Mouse (Mus musculus): ENCODE measurements around the gene Npy5r. TPM values are rescaled to one million over a fixed set of nuclear protein-coding genes. Genes with fewer than 3 reads are reported as not detected.

Gene Npy5r
- total RNA-seq, 1 experiment, result not detected

DNA sequence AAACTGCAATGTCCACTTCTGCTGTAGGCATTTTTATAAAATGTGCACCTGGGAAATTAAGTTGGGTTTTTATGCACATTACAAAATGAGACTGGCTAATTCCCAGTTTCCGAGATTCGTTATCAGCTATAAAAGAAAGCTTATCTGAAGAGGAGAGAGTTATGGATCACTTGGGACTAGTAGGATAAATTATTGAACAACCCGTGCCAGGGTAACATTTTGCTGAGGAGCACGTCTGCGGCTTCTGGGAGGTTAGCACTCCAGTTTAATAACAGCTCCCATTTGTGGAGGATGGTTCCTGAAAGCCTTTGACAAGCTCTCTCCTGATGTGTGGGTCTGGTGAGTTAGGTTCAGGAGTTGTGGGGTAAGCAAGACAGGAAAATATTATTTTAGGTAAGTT is 2.5 kb upstream of the Npy5r start:
- no peak overlapping the region for H3K9ac ChIP-seq (ENCODE audit: insufficient read depth, low read depth, low read length, poor library complexity, severe bottlenecking)
- H3K36me3 ChIP-seq (ENCODE audit: control insufficient read depth, insufficient read depth, low read length, poor library complexity, severe bottlenecking), result no peaks in the 10 kb centered on the region
- no peaks in the 10 kb centered on the region for H3K4me1 ChIP-seq (ENCODE audit: control insufficient read depth in 2 of 2, insufficient read depth in 2 of 2, low read length in 2 of 2, poor library complexity in 1 of 2)
- no peak for TF ChIP-seq ZNF384 (IDR thresholded peaks at IDR 0.05; ENCODE audit: low read depth, low read length)
- no peak for TF ChIP-seq MAFK (IDR thresholded peaks at IDR 0.05; ENCODE audit: insufficient read depth, low read depth, low read length)
- no peak for TF ChIP-seq CHD2 (IDR thresholded peaks at IDR 0.05; ENCODE audit: low read depth, low read length)
- TF ChIP-seq ZC3H11A (IDR thresholded peaks at IDR 0.05; ENCODE audit: borderline replicate concordance, low read depth, low read length), result no peak
- no peak for TF ChIP-seq HCFC1 (IDR thresholded peaks at IDR 0.05; ENCODE audit: borderline replicate concordance, insufficient read depth, low read length)
- H3K4me3 ChIP-seq (ENCODE audit: insufficient read depth in 1 of 2, low read depth in 1 of 2, low read length in 2 of 2, poor library complexity in 1 of 2, severe bottlenecking in 1 of 2), result no peak overlapping the region
- no peak for DNase-seq (ENCODE audit: low read depth, low spot score)
- H3K9me3 ChIP-seq (ENCODE audit: control insufficient read depth, insufficient read depth, low read depth, low read length), result no peaks in the 10 kb centered on the region
- in situ Hi-C loops (cut with MboI; ENCODE audit: low sequenced_read_pairs in 2 of 2, unreplicated experiment in 2 of 2), result no loop called here
- no peak overlapping the region for H3K27ac ChIP-seq (ENCODE audit: insufficient read depth, low read depth, low read length, poor library complexity, severe bottlenecking)

DNA sequence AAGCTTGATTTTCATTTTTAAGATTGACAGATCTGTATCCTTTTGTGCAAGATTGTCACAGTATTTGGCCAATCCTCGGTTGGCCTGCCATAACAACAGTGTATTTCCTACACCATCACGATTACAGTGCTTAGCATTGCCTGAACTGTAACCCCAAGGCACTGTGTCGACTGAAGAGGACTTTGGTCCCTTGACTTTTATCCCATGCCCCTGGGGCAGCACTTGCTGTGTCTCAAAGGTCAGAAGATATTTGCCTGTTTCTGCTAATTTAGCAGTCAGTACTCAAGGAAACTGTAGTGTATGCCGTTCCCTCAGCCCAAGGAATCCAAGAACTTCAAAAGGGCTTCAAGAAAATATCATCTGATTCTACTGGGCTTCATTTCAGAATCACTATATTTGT is 871 bp upstream of the Npy5r start:
- Histone ChIP-seq H3K9me3 (ENCODE audit: control insufficient read depth, insufficient read depth, low read depth, low read length) (no peaks in the 10 kb centered on the region), H3K9ac (ENCODE audit: insufficient read depth, low read depth, low read length, poor library complexity, severe bottlenecking) (no peak overlapping the region), H3K36me3 (ENCODE audit: control insufficient read depth, insufficient read depth, low read length, poor library complexity, severe bottlenecking) (no peaks in the 10 kb centered on the region), H3K4me1 (ENCODE audit: control insufficient read depth in 2 of 2, insufficient read depth in 2 of 2, low read length in 2 of 2, poor library complexity in 1 of 2) (no peaks in the 10 kb centered on the region), H3K27ac (ENCODE audit: insufficient read depth, low read depth, low read length, poor library complexity, severe bottlenecking) (no peak overlapping the region), H3K4me3 (ENCODE audit: insufficient read depth in 1 of 2, low read depth in 1 of 2, low read length in 2 of 2, poor library complexity in 1 of 2, severe bottlenecking in 1 of 2) (no peak overlapping the region)
- DNase-seq (ENCODE audit: low read depth, low spot score), result no peak
- in situ Hi-C loops (cut with MboI; ENCODE audit: low sequenced_read_pairs in 2 of 2, unreplicated experiment in 2 of 2), result no loop called here
- TF ChIP-seq MAFK (IDR thresholded peaks at IDR 0.05; ENCODE audit: insufficient read depth, low read depth, low read length) (no peak), HCFC1 (IDR thresholded peaks at IDR 0.05; ENCODE audit: borderline replicate concordance, insufficient read depth, low read length) (no peak), ZNF384 (IDR thresholded peaks at IDR 0.05; ENCODE audit: low read depth, low read length) (no peak), ZC3H11A (IDR thresholded peaks at IDR 0.05; ENCODE audit: borderline replicate concordance, low read depth, low read length) (no peak), CHD2 (IDR thresholded peaks at IDR 0.05; ENCODE audit: low read depth, low read length) (no peak)

DNA sequence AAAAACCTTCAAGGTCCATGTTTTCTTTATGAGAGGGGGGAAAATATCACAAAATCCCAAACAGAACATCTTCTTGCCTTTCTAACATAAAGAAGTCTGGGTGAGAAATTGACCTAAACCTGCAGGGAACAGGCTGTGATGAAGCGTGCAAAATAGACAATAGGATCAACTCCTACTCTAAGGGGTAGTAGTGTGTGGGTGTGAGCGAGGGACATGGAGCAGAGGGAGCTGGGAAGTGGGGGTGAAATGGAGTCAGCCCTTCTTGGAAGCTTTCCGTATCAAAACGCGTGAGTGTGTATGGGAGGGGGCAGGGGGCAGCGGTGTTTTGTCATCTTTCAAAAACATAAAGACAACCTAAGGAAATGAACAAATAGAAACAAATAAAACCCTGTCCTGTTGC is 467 bp upstream of the Npy5r start:
- no peaks in the 10 kb centered on the region for H3K9me3 ChIP-seq (ENCODE audit: control insufficient read depth, insufficient read depth, low read depth, low read length)
- H3K4me3 ChIP-seq (ENCODE audit: insufficient read depth in 1 of 2, low read depth in 1 of 2, low read length in 2 of 2, poor library complexity in 1 of 2, severe bottlenecking in 1 of 2), result no peak overlapping the region; a peak in 1 of 4 replicates
- no peak overlapping the region for H3K9ac ChIP-seq (ENCODE audit: insufficient read depth, low read depth, low read length, poor library complexity, severe bottlenecking)
- in situ Hi-C loops (cut with MboI; ENCODE audit: low sequenced_read_pairs in 2 of 2, unreplicated experiment in 2 of 2), result no loop called here
- DNase-seq (ENCODE audit: low read depth, low spot score), result no peak
- no peak overlapping the region for H3K27ac ChIP-seq (ENCODE audit: insufficient read depth, low read depth, low read length, poor library complexity, severe bottlenecking)
- H3K4me1 ChIP-seq (ENCODE audit: control insufficient read depth in 2 of 2, insufficient read depth in 2 of 2, low read length in 2 of 2, poor library complexity in 1 of 2), result no peaks in the 10 kb centered on the region
- TF ChIP-seq CHD2 (IDR thresholded peaks at IDR 0.05; ENCODE audit: low read depth, low read length), result no peak
- no peak for TF ChIP-seq ZNF384 (IDR thresholded peaks at IDR 0.05; ENCODE audit: low read depth, low read length)
- TF ChIP-seq MAFK (IDR thresholded peaks at IDR 0.05; ENCODE audit: insufficient read depth, low read depth, low read length), result no peak
- TF ChIP-seq ZC3H11A (IDR thresholded peaks at IDR 0.05; ENCODE audit: borderline replicate concordance, low read depth, low read length), result no peak
- no peak for TF ChIP-seq HCFC1 (IDR thresholded peaks at IDR 0.05; ENCODE audit: borderline replicate concordance, insufficient read depth, low read length)
- no peaks in the 10 kb centered on the region for H3K36me3 ChIP-seq (ENCODE audit: control insufficient read depth, insufficient read depth, low read length, poor library complexity, severe bottlenecking)

DNA sequence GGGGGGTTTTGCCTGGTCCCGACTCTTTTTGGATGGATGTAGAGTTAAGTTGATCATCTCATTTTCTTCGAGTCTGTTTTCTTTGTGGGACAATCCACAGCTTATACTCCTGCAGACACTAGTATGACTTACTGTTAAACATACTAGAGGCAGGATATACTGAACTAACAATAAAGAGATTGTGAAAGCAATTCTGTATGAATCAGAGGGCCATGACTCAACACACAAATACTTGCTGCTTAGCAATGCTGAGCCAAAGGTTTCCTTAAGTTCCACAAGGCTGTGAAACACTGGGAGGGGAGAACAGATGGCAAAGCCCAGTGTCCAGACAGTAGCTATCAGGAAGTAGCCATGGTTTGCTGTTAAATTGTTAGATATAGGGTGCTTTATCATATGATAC is 6.7 kb downstream of the Npy5r start:
- TF ChIP-seq HCFC1 (IDR thresholded peaks at IDR 0.05; ENCODE audit: borderline replicate concordance, insufficient read depth, low read length), result no peak
- Histone ChIP-seq H3K9me3 (ENCODE audit: control insufficient read depth, insufficient read depth, low read depth, low read length) (no peaks in the 10 kb centered on the region), H3K27ac (ENCODE audit: insufficient read depth, low read depth, low read length, poor library complexity, severe bottlenecking) (no peak overlapping the region), H3K9ac (ENCODE audit: insufficient read depth, low read depth, low read length, poor library complexity, severe bottlenecking) (no peak overlapping the region), H3K4me3 (ENCODE audit: insufficient read depth in 1 of 2, low read depth in 1 of 2, low read length in 2 of 2, poor library complexity in 1 of 2, severe bottlenecking in 1 of 2) (no peak overlapping the region), H3K36me3 (ENCODE audit: control insufficient read depth, insufficient read depth, low read length, poor library complexity, severe bottlenecking) (no peaks in the 10 kb centered on the region), H3K4me1 (ENCODE audit: control insufficient read depth in 2 of 2, insufficient read depth in 2 of 2, low read length in 2 of 2, poor library complexity in 1 of 2) (no peaks in the 10 kb centered on the region)
- in situ Hi-C loops (cut with MboI; ENCODE audit: low sequenced_read_pairs in 2 of 2, unreplicated experiment in 2 of 2), result no loop called here
- DNase-seq (ENCODE audit: low read depth, low spot score), result no peak

DNA sequence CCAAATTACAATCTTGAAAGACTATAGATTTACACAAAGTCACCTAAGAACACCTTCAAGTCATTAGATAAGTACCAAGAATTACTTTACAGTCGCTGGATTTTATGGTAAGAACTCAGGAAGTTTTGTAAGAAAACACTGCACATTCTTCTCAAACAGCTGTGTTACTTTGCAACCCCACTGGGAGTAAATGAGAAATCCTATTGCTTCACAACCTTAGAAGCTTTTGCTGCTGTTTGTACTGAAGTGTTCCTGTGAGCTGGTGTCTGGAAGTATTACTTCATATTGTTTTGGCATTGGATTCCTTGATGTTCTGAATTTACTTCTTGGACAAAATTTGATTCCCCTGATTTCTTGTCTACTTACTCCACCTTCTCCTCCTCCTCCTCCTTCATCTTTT is 57.2 kb downstream of the Npy5r start:
- H3K9me3 ChIP-seq (ENCODE audit: control insufficient read depth, insufficient read depth, low read depth, low read length), result 0 out of 2 replicates have a peak, but pooled peaks cover 1% of the 10 kb centered on the region
- no peak overlapping the region for H3K9ac ChIP-seq (ENCODE audit: insufficient read depth, low read depth, low read length, poor library complexity, severe bottlenecking)
- in situ Hi-C loops (cut with MboI; ENCODE audit: low sequenced_read_pairs in 2 of 2, unreplicated experiment in 2 of 2), result no loop called here
- H3K4me3 ChIP-seq (ENCODE audit: insufficient read depth in 1 of 2, low read depth in 1 of 2, low read length in 2 of 2, poor library complexity in 1 of 2, severe bottlenecking in 1 of 2), result no peak overlapping the region
- no peak for TF ChIP-seq MAFK (IDR thresholded peaks at IDR 0.05; ENCODE audit: insufficient read depth, low read depth, low read length)
- no peak for TF ChIP-seq HCFC1 (IDR thresholded peaks at IDR 0.05; ENCODE audit: borderline replicate concordance, insufficient read depth, low read length)
- no peak for TF ChIP-seq CHD2 (IDR thresholded peaks at IDR 0.05; ENCODE audit: low read depth, low read length)
- TF ChIP-seq ZC3H11A (IDR thresholded peaks at IDR 0.05; ENCODE audit: borderline replicate concordance, low read depth, low read length), result no peak
- no peak for TF ChIP-seq ZNF384 (IDR thresholded peaks at IDR 0.05; ENCODE audit: low read depth, low read length)
- H3K27ac ChIP-seq (ENCODE audit: insufficient read depth, low read depth, low read length, poor library complexity, severe bottlenecking), result no peak overlapping the region
- H3K4me1 ChIP-seq (ENCODE audit: control insufficient read depth in 2 of 2, insufficient read depth in 2 of 2, low read length in 2 of 2, poor library complexity in 1 of 2), result no peaks in the 10 kb centered on the region
- no peak for DNase-seq (ENCODE audit: low read depth, low spot score)
- no peaks in the 10 kb centered on the region for H3K36me3 ChIP-seq (ENCODE audit: control insufficient read depth, insufficient read depth, low read length, poor library complexity, severe bottlenecking)

Other genes starting within 250 kb of the Npy5r start
- gene Tma16, start 201.6 kb downstream of the Npy5r start, total RNA-seq (2012; rRNA removed), result 47.4 and 48.0 TPM in 2 replicates
- gene Tktl2, start 176.4 kb downstream of the Npy5r start, total RNA-seq (2012; rRNA removed), result 1.8 and 2.1 TPM in 2 replicates
- gene Npy1r, start 9.1 kb upstream of the Npy5r start, total RNA-seq (2012; rRNA removed), result 0.04 TPM in 1 of 2 replicates, not detected in the other
- gene Naf1, start 172.1 kb upstream of the Npy5r start, total RNA-seq (2012; rRNA removed), result 11.7 and 13.7 TPM in 2 replicates

Measured in ES-E14 (cell line).